Mouse (Mus musculus): Measurements from ENCODE around the gene Otud1. TPM values are rescaled to one million over a fixed set of nuclear protein-coding genes. Genes with fewer than 3 reads are reported as not detected.
A peak's percentile ranks its signal among the peaks of the same experiment; 100 is the strongest.

Gene Otud1
- polyA plus RNA-seq, 3 experiments from 2014 or later: 0.62 to 2.4 (median 1.7) TPM

- ATAC-seq: no peak
These were observed 13.5 kb downstream of the Otud1 start for GRCm38 (mm10) chr2:19670851-19671688.

DNA sequence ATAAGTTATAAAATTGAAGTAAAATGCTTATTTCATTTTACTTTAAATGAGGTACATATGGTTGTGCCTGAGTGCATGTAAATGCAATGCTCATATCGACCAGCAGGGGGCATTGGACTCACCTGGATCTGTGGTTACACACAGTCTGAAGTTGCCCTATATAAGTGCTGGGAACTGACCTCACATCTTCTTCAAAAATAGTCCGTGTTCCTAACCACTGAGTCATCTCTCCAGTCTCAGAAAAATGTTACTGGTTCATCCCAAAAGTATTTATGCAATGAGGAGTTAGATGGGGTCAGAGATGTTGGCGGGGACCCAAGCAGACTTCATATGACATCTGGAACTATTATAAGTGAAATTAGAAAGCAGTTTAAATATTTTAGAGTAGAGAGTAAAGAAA lies 25.4 kb downstream of the Otud1 start:
- peak; percentile 65 for ATAC-seq

DNA sequence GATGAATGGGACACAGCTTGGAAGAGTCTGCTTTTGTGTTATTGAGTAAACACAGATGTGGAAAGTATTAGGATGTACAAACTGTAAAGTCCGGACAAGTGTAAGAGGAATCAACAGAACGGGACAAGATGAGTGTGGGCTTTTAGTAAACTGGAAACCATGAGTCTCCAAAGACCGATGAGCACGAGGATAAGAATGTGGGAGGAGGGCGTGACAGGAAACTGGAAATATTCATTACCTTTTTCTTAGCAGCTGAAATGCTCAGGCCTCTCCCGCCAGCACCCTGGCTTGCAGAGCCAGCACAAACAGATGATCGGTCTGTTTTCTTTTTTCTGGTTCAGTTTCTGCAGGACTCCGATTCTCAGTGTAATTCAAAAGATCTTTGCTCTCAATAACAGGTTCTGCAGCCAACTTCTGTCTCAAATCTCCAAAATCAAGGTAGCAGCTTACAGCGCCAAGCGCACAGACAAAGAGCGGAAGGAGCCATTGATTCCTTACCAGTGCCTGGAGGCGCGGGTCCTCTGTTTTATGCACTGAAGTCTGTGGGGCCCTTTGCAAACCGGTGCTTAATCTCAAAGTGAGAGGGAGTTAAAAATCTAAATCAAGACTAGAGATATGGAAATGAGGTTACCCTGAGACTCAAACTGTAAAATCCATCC lies 28.1 kb downstream of the Otud1 start:
- no peak for ATAC-seq

GRCm38 (mm10) chr2:19690094-19690493 lies 32.5 kb downstream of the Otud1 start:
- ATAC-seq: no peak

DNA sequence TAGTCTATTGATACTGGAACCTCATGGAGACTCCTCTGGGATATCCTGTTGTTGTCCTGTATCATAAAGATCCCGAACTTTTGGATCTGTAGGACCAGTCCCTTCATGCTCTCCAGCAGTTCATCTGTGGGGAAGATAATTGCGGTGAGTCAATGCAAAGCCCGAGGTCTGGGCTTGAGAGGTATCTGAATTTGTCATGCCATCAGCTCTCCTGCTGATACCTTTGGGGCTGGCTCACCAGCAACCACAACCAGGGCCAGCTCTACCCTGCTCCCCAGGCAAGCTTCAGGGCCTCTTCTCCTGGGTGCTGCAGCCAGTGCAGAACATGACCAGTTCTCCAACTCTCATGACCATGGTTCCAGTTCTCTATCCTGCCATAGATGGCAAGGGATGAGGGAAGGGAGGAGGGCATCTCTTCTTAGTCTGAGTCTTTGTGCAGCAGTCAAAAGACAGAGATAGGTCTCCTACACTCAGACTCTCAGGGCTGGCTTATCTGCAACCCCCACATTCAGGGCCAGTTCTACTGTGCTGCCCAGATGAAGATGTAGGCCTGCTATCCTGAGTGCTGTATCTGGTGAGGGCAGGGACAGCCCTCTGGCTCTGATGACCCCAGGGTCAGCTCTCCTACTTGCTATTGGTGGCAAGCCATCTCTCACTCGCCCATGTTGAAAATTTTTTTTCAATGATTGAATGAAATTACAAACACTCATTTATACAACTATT lies 42.2 kb downstream of the Otud1 start:
- no peak for ATAC-seq

- ATAC-seq: no peak
These were observed 43.8 kb downstream of the Otud1 start for GRCm38 (mm10) chr2:19701386-19701785.

DNA sequence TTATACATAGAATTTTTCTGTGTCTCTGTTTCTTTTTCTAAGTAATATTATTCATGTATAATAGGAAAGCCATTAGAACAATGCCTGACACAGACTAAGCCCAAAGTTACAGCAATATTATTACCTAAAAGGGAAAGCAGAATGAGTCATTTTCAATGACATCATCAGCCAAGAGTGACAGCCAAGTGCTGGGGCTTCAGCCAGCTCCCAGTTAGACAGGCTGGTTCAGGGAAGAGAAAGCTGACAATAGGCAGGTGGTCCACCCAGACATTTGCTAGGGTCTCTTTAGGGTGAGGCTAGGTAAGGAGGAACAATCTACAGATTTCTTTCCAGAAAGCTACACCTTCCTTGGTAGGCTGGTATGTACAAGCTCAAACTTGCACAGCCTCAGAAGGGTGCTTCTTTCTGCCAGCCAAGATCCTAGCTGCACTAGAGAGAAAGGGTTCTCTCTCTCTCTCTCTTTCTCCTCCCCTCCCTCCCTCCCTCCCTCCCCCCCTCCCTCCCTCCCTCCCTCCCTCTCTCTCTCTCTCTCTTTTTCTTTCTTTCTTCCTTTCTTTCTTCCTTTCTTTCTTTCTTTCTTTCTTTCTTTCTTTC lies 45.6 kb downstream of the Otud1 start:
- ATAC-seq: no peak

DNA sequence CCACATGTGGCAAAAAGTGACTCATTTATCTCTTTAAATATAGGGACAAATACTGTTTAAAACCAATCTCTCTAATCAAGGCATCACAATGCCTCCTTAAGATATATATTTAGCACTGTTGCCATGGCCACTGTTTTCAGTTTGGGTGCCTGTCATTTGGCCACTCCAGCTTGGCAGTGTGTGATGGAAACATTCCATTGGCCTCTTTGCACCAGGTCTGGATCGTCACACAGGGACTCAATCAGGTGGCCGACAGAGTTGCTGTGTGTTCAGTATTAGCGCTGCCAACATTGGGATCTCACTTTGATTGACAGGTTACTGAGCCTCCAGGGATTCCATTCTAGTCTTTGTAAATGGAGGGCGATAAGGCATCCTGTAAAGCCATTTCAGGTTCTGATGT lies 46.1 kb downstream of the Otud1 start:
- no peak for ATAC-seq

DNA sequence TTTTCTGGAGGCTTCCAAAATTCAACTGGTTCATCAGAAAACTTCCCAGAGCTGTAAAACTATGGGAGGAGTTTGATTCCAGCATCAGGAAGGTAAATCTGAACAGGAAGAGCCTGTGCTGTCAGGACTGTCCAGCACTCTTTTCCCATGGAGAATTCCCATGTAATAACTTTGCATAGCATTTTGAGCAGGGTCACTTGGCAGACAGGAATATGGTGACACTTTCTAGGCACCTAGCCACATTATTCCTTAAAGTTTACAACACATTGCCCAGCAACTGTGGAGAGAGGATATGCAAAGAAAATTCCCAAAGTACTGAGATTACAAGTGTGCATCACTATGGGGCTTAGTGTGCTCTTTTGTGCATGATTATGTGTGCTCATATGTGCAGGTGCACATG lies 46.7 kb downstream of the Otud1 start:
- no peak for ATAC-seq

GRCm38 (mm10) chr2:19706886-19707285 lies 49.3 kb downstream of the Otud1 start:
- no peak for ATAC-seq

Other genes starting within 250 kb of the Otud1 start
- not detected for gene Ptf1a, start 212.1 kb upstream of the Otud1 start, polyA plus RNA-seq (2017; shearing (Covaris generic))
- gene 4921504E06Rik, start 103.8 kb upstream of the Otud1 start, polyA plus RNA-seq (2017; shearing (Covaris generic)): not detected